Mouse (Mus musculus): Measurements from ENCODE around the gene Lpp.

The Lpp gene

GRCm38 (mm10) chr16:24399524-24399923 is 6.2 kb downstream of the Lpp start:
- DNase-seq (ENCODE audit: low read depth, low spot score) = no peak

GRCm38 (mm10) chr16:24400776-24401175 is 7.5 kb downstream of the Lpp start:
- no peak for DNase-seq (ENCODE audit: low read depth, low spot score)

- DNase-seq (ENCODE audit: low read depth, low spot score) = no peak
Observed at GRCm38 (mm10) chr16:24402801-24403200, 9.5 kb downstream of the Lpp start.

- DNase-seq (ENCODE audit: low read depth, low spot score) = no peak
Observed at GRCm38 (mm10) chr16:24403733-24404380, 10.6 kb downstream of the Lpp start.

- no peak for DNase-seq (ENCODE audit: low read depth, low spot score)
Observed at GRCm38 (mm10) chr16:24406521-24406920, 13.2 kb downstream of the Lpp start.

GRCm38 (mm10) chr16:24411281-24411680 is 18.0 kb downstream of the Lpp start:
- no peak for DNase-seq (ENCODE audit: low read depth, low spot score)

GRCm38 (mm10) chr16:24412193-24412592 is 18.9 kb downstream of the Lpp start:
- DNase-seq (ENCODE audit: low read depth, low spot score) = no peak

- no peak for DNase-seq (ENCODE audit: low read depth, low spot score)
Observed at GRCm38 (mm10) chr16:24413059-24413458, 19.8 kb downstream of the Lpp start.

- no peak for DNase-seq (ENCODE audit: low read depth, low spot score)
Observed at GRCm38 (mm10) chr16:24418022-24418421, 24.7 kb downstream of the Lpp start.

GRCm38 (mm10) chr16:24420603-24421120 is 27.4 kb downstream of the Lpp start:
- DNase-seq (ENCODE audit: low read depth, low spot score) = no peak

GRCm38 (mm10) chr16:24421687-24422418 is 28.5 kb downstream of the Lpp start:
- DNase-seq (ENCODE audit: low read depth, low spot score) = no peak

GRCm38 (mm10) chr16:24423196-24423595 is 29.9 kb downstream of the Lpp start:
- no peak for DNase-seq (ENCODE audit: low read depth, low spot score)

GRCm38 (mm10) chr16:24423751-24424150 is 30.4 kb downstream of the Lpp start:
- no peak for DNase-seq (ENCODE audit: low read depth, low spot score)

- no peak for DNase-seq (ENCODE audit: low read depth, low spot score)
Observed at GRCm38 (mm10) chr16:24424356-24424977, 31.2 kb downstream of the Lpp start.

- no peak for DNase-seq (ENCODE audit: low read depth, low spot score)
Observed at GRCm38 (mm10) chr16:24425816-24426215, 32.5 kb downstream of the Lpp start.

- no peak for DNase-seq (ENCODE audit: low read depth, low spot score)
Observed at GRCm38 (mm10) chr16:24427606-24428005, 34.3 kb downstream of the Lpp start.

GRCm38 (mm10) chr16:24428055-24428454 is 34.7 kb downstream of the Lpp start:
- no peak for DNase-seq (ENCODE audit: low read depth, low spot score)

- no peak for DNase-seq (ENCODE audit: low read depth, low spot score)
Observed at GRCm38 (mm10) chr16:24428742-24429141, 35.4 kb downstream of the Lpp start.

- DNase-seq (ENCODE audit: low read depth, low spot score) = no peak
Observed at GRCm38 (mm10) chr16:24429691-24430090, 36.4 kb downstream of the Lpp start.

- no peak for DNase-seq (ENCODE audit: low read depth, low spot score)
Observed at GRCm38 (mm10) chr16:24431808-24432207, 38.5 kb downstream of the Lpp start.

- DNase-seq (ENCODE audit: low read depth, low spot score) = no peak
Observed at GRCm38 (mm10) chr16:24433563-24433962, 40.3 kb downstream of the Lpp start.

GRCm38 (mm10) chr16:24434026-24434425 is 40.7 kb downstream of the Lpp start:
- no peak for DNase-seq (ENCODE audit: low read depth, low spot score)
